Comparison of ENCODE assay signal across 24 mouse cellular contexts in the genomic region with DNA sequence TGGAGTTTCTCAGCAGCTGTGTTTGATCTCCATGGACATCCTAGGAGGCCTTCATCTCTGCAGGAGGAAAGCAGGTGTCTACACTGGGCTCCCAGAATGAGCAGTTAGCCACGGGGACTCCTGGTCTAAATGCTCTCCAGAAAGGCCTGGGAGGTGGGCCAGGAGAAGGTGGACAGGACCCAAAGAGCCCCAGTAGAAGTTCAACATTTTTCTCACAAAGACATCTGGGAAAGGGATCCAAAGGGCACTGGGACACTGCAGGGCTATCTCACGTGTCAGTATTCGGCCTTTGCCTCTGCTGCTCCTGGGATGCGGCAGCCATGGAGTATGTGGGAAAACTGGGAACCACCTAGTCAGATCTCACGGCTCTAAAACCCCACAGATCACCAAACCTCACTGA. TPM values are rescaled to one million over a fixed set of nuclear protein-coding genes. Genes with fewer than 3 reads are reported as not detected.
DNase-seq lines count a peak whose midpoint lies in the region; ATAC-seq and TF ChIP-seq lines count a peak whose summit lies in the region.
"Had no signal": no experiment of that assay in that cellular context is flagged by ENCODE, and none has a peak within 500 bp of the region (broad histone marks: within the 10 kb centered on the region; RNA-seq: fewer than 3 reads in every experiment).

No protein-coding gene starts in this region.

- WGBS in kidney, embryonic 14.5 days: 57% methylated on average over 5 of the region's 5 CpGs
- 56% methylated on average over 5 of the region's 5 CpGs for WGBS in liver, postnatal 0 days (ENCODE audit: insufficient replicate concordance)
- WGBS in liver, embryonic 11.5 days: 65% methylated on average over 5 of the region's 5 CpGs
- 70% methylated on average over 5 of the region's 5 CpGs for WGBS in hindbrain, postnatal 0 days

- H3K4me2 ChIP-seq in kidney, embryonic 14.5 days (replicated peaks; ENCODE audit: low read depth, low read length): no peak overlapping the region
- H3K4me2 ChIP-seq in liver, postnatal 0 days (ENCODE audit: low read depth, low read length): no peak overlapping the region
- H3K4me2 ChIP-seq in liver, embryonic 11.5 days: no peak overlapping the region
- no peak overlapping the region for H3K4me2 ChIP-seq in hindbrain, postnatal 0 days (ENCODE audit: low read depth, low read length)
- H3K4me2 ChIP-seq: embryonic facial prominence, embryonic 12.5 days; embryonic facial prominence, embryonic 15.5 days; heart, embryonic 11.5 days; hindbrain, embryonic 12.5 days had no signal

- no peaks in the 10 kb centered on the region for H3K36me3 ChIP-seq in kidney, embryonic 14.5 days (ENCODE audit: control insufficient read depth, insufficient read depth, low read length)
- H3K36me3 ChIP-seq in liver, postnatal 0 days (replicated peaks; ENCODE audit: insufficient read depth, low read length): no peaks in the 10 kb centered on the region
- H3K36me3 ChIP-seq in liver, embryonic 11.5 days (ENCODE audit: control insufficient read depth, insufficient read depth, low read length): no peaks in the 10 kb centered on the region
- no peaks in the 10 kb centered on the region for H3K36me3 ChIP-seq in hindbrain, postnatal 0 days (ENCODE audit: insufficient read depth, low read length)
- H3K36me3 ChIP-seq: embryonic facial prominence, embryonic 12.5 days; embryonic facial prominence, embryonic 15.5 days; hindbrain, embryonic 12.5 days had no signal

- TF ChIP-seq EP300 in liver, postnatal 0 days (IDR thresholded peaks at IDR 0.05; ENCODE audit: low read depth): no peak

- H3K4me3 ChIP-seq in kidney, embryonic 14.5 days (ENCODE audit: low read length): no peak overlapping the region
- no peak overlapping the region for H3K4me3 ChIP-seq in liver, postnatal 0 days (ENCODE audit: low read depth, low read length)
- H3K4me3 ChIP-seq in liver, embryonic 11.5 days (ENCODE audit: low read depth, low read length): no peak overlapping the region
- H3K4me3 ChIP-seq in hindbrain, postnatal 0 days (ENCODE audit: low read length): no peak overlapping the region
- H3K4me3 ChIP-seq: embryonic facial prominence, embryonic 12.5 days; embryonic facial prominence, embryonic 15.5 days; gastrocnemius, adult 2 months; hindbrain, embryonic 12.5 days had no signal

- H3K4me1 ChIP-seq in kidney, embryonic 14.5 days (ENCODE audit: control insufficient read depth, insufficient read depth, low read length): no peaks in the 10 kb centered on the region
- H3K4me1 ChIP-seq in liver, postnatal 0 days (ENCODE audit: insufficient read depth): peaks cover 16% of the 10 kb centered on the region
- peaks cover 14% of the 10 kb centered on the region for H3K4me1 ChIP-seq in liver, embryonic 11.5 days (replicated peaks; ENCODE audit: control insufficient read depth, insufficient read depth, low read length)
- no peaks in the 10 kb centered on the region for H3K4me1 ChIP-seq in hindbrain, postnatal 0 days (ENCODE audit: insufficient read depth, low read length)

- H3K9me3 ChIP-seq in kidney, embryonic 14.5 days (ENCODE audit: control insufficient read depth, low read length): no peaks in the 10 kb centered on the region
- no peaks in the 10 kb centered on the region for H3K9me3 ChIP-seq in liver, postnatal 0 days (ENCODE audit: low read length)
- no peaks in the 10 kb centered on the region for H3K9me3 ChIP-seq in liver, embryonic 11.5 days (ENCODE audit: control insufficient read depth, low read length)
- H3K9me3 ChIP-seq in hindbrain, postnatal 0 days (ENCODE audit: low read length): no peaks in the 10 kb centered on the region
- H3K9me3 ChIP-seq: embryonic facial prominence, embryonic 12.5 days; embryonic facial prominence, embryonic 15.5 days; hindbrain, embryonic 12.5 days had no signal

- TF ChIP-seq CTCF in liver, postnatal 0 days (IDR thresholded peaks at IDR 0.05; ENCODE audit: low read depth): no peak
- TF ChIP-seq CTCF in hindbrain, postnatal 0 days (IDR thresholded peaks at IDR 0.05; ENCODE audit: low read depth): no peak

- no peak overlapping the region for H3K9ac ChIP-seq in kidney, embryonic 14.5 days (ENCODE audit: low read depth, low read length)
- H3K9ac ChIP-seq in liver, postnatal 0 days (replicated peaks): no peak overlapping the region
- H3K9ac ChIP-seq in liver, embryonic 11.5 days (ENCODE audit: low read depth, low read length): no peak overlapping the region
- no peak overlapping the region for H3K9ac ChIP-seq in hindbrain, postnatal 0 days (replicated peaks; ENCODE audit: low read length)
- H3K9ac ChIP-seq: embryonic facial prominence, embryonic 12.5 days; embryonic facial prominence, embryonic 15.5 days; forebrain, postnatal 0 days; hindbrain, embryonic 12.5 days had no signal

- DNase-seq in kidney, adult 11 months: peak; percentile 47
- no peak for DNase-seq in liver, postnatal 0 days
- DNase-seq in liver, embryonic 11.5 days (ENCODE audit: low spot score): no peak
- DNase-seq in kidney, postnatal 14 days: peak; percentile 16
- DNase-seq in hindbrain, postnatal 0 days (ENCODE audit: low spot score): no peak
- DNase-seq in embryo, embryonic 9.5 days (ENCODE audit: extremely low spot score): no peak
- DNase-seq in thymus, postnatal 25 days: no peak
- DNase-seq: adrenal gland, postnatal 10 days; adrenal gland, postnatal 36 days; cerebellum, adult 18-20 months; cerebellum, adult 9-10 months; cerebellum, postnatal 14 days; forebrain, postnatal 0 days; gastrocnemius, adult 2 months; gastrocnemius, postnatal 14 days; heart, adult 11 months had no signal

- no peak overlapping the region for H3K27ac ChIP-seq in kidney, embryonic 14.5 days (ENCODE audit: low read depth, low read length)
- 0 out of 2 replicates have a peak overlapping the region, but pooled peaks have one; percentile 22 for H3K27ac ChIP-seq in liver, postnatal 0 days (ENCODE audit: low read depth)
- no peak overlapping the region for H3K27ac ChIP-seq in liver, embryonic 11.5 days (ENCODE audit: low read depth, low read length)
- H3K27ac ChIP-seq in hindbrain, postnatal 0 days: no peak overlapping the region
- H3K27ac ChIP-seq: embryonic facial prominence, embryonic 12.5 days; embryonic facial prominence, embryonic 15.5 days; gastrocnemius, adult 2 months; hindbrain, embryonic 12.5 days had no signal

- ATAC-seq in kidney, embryonic 14.5 days (ENCODE audit: low FRiP score, low TSS enrichment): no peak
- ATAC-seq in liver, postnatal 0 days: no peak
- ATAC-seq in liver, embryonic 11.5 days (replicated peaks; ENCODE audit: low FRiP score): no peak
- no peak for ATAC-seq in hindbrain, postnatal 0 days
- ATAC-seq: activated CD4-positive, CD25-positive, alpha-beta regulatory T cell, adult 4 months; forebrain, embryonic 14.5 days; forebrain, postnatal 0 days had no signal

- H3K27me3 ChIP-seq in kidney, embryonic 14.5 days (ENCODE audit: control insufficient read depth, insufficient read depth, low read length): peaks cover 23% of the 10 kb centered on the region
- H3K27me3 ChIP-seq in liver, postnatal 0 days (ENCODE audit: insufficient read depth, low read length): peaks cover 30% of the 10 kb centered on the region
- H3K27me3 ChIP-seq in liver, embryonic 11.5 days (replicated peaks; ENCODE audit: control insufficient read depth, insufficient read depth, low read length): peaks cover 28% of the 10 kb centered on the region
- H3K27me3 ChIP-seq in hindbrain, postnatal 0 days (ENCODE audit: insufficient read depth, low read length): no peaks in the 10 kb centered on the region

RNA-seq across cellular contexts. Expression of a gene that starts 29.8 kb away (rescaled TPM):
- polyA plus RNA-seq in kidney, embryonic 14.5 days (2014; fragmentation: Nextera tagmentation; extraction: Ambion mirVana): 25.3 and 36.3 TPM in 2 replicates
- 2.7 TPM in 2 replicates for polyA plus RNA-seq in liver, postnatal 0 days (2015; fragmentation: Nextera tagmentation; extraction: Ambion mirVana)
- polyA plus RNA-seq in liver, embryonic 11.5 days (2014; fragmentation: Nextera tagmentation; extraction: Ambion mirVana): 12.5 and 12.7 TPM in 2 replicates
- 109 and 175 TPM in 2 replicates for total RNA-seq in hindbrain, postnatal 0 days (2014; rRNA removed)
- 26.4 and 26.6 TPM in 2 replicates for polyA plus RNA-seq in hindbrain, postnatal 0 days (2015; fragmentation: Nextera tagmentation; extraction: Ambion mirVana)

RNA-seq across cellular contexts. Expression of a gene that starts 38.8 kb away (rescaled TPM):
- 11.1 and 15.0 TPM in 2 replicates for polyA plus RNA-seq in kidney, embryonic 14.5 days (2014; fragmentation: Nextera tagmentation; extraction: Ambion mirVana)
- 0.63 TPM in 2 replicates for polyA plus RNA-seq in liver, postnatal 0 days (2015; fragmentation: Nextera tagmentation; extraction: Ambion mirVana)
- 5.7 and 6.1 TPM in 2 replicates for polyA plus RNA-seq in liver, embryonic 11.5 days (2014; fragmentation: Nextera tagmentation; extraction: Ambion mirVana)
- 3.4 and 3.5 TPM in 2 replicates for total RNA-seq in hindbrain, postnatal 0 days (2014; rRNA removed)
- polyA plus RNA-seq in hindbrain, postnatal 0 days (2015; fragmentation: Nextera tagmentation; extraction: Ambion mirVana): 3.2 and 3.5 TPM in 2 replicates
- total RNA-seq: hematopoietic stem cell, adult 5-6 weeks had no signal

Comparison
In these comparisons a context has a peak if more than half of its experiments do, and no peak if none do; other contexts are left out.
1. DNase-seq: peak in kidney, adult 11 months (single experiment) and kidney, postnatal 14 days (single experiment); none in liver, postnatal 0 days (single experiment), liver, embryonic 11.5 days (single experiment), hindbrain, postnatal 0 days (single experiment), embryo, embryonic 9.5 days (single experiment) and thymus, postnatal 25 days (single experiment).